ENCODE assay signal across 22 mouse cellular contexts in genomic region chr11:8051499-8051898, GRCm38 (mm10).
"Had no signal": no experiment of that assay in that cellular context is flagged by ENCODE, and none has a peak within 500 bp of the region (broad histone marks: within the 10 kb centered on the region; RNA-seq: fewer than 3 reads in every experiment).

No protein-coding gene starts in this region.

- H3K9ac ChIP-seq: limb, embryonic 13.5 days; liver, embryonic 12.5 days; liver, embryonic 15.5 days; lung, embryonic 15.5 days; midbrain, embryonic 13.5 days; neural tube, embryonic 13.5 days had no signal

- DNase-seq: kidney, adult 9 months; kidney, postnatal 25 days; layer of hippocampus, adult 9-11 months; liver; lung, adult 18-20 months; lung, postnatal 10 days; lung, postnatal 36 days; thymus, adult 2 months; thymus, postnatal 14 days; thymus, postnatal 4 days had no signal

- H3K27ac ChIP-seq: layer of hippocampus, adult 2 months; limb, embryonic 10.5 days; limb, embryonic 13.5 days; liver, embryonic 12.5 days; liver, embryonic 15.5 days; lung, embryonic 15.5 days; midbrain, embryonic 10.5 days; midbrain, embryonic 13.5 days; neural tube, embryonic 13.5 days had no signal

- H3K4me3 ChIP-seq: layer of hippocampus, adult 2 months; limb, embryonic 10.5 days; limb, embryonic 13.5 days; liver, embryonic 12.5 days; liver, embryonic 15.5 days; lung, embryonic 15.5 days; megakaryocyte, embryonic 14.5 days; midbrain, embryonic 10.5 days; midbrain, embryonic 13.5 days; myocyte; neural tube, embryonic 13.5 days had no signal

- H3K9me3 ChIP-seq: limb, embryonic 10.5 days; limb, embryonic 13.5 days; liver, embryonic 12.5 days; liver, embryonic 15.5 days; lung, embryonic 15.5 days; megakaryocyte, embryonic 14.5 days; midbrain, embryonic 10.5 days; midbrain, embryonic 13.5 days; neural tube, embryonic 13.5 days had no signal

- H3K4me1 ChIP-seq: limb, embryonic 10.5 days; limb, embryonic 13.5 days; liver, embryonic 12.5 days; liver, embryonic 15.5 days; lung, embryonic 15.5 days; megakaryocyte, embryonic 14.5 days; neural tube, embryonic 13.5 days had no signal

- H3K27me3 ChIP-seq: limb, embryonic 13.5 days; liver, embryonic 12.5 days; liver, embryonic 15.5 days; lung, embryonic 15.5 days; megakaryocyte, embryonic 14.5 days; midbrain, embryonic 13.5 days; neural tube, embryonic 13.5 days had no signal

- ATAC-seq: liver, embryonic 12.5 days; midbrain, embryonic 13.5 days; midbrain, embryonic 16.5 days had no signal

- H3K36me3 ChIP-seq: limb, embryonic 10.5 days; limb, embryonic 13.5 days; liver, embryonic 12.5 days; liver, embryonic 15.5 days; lung, embryonic 15.5 days; midbrain, embryonic 10.5 days; midbrain, embryonic 13.5 days; neural tube, embryonic 13.5 days had no signal

- H3K4me2 ChIP-seq: limb, embryonic 13.5 days; liver, embryonic 12.5 days; liver, embryonic 15.5 days; lung, embryonic 15.5 days; midbrain, embryonic 13.5 days; neural tube, embryonic 13.5 days had no signal
